Mouse (Mus musculus): ENCODE measurements around the gene Foxo1. TPM values are rescaled to one million over a fixed set of nuclear protein-coding genes. Genes with fewer than 3 reads are reported as not detected.

The Foxo1 gene
- polyA plus RNA-seq, 1 experiment from 2014 or later: 4.6 TPM

DNA sequence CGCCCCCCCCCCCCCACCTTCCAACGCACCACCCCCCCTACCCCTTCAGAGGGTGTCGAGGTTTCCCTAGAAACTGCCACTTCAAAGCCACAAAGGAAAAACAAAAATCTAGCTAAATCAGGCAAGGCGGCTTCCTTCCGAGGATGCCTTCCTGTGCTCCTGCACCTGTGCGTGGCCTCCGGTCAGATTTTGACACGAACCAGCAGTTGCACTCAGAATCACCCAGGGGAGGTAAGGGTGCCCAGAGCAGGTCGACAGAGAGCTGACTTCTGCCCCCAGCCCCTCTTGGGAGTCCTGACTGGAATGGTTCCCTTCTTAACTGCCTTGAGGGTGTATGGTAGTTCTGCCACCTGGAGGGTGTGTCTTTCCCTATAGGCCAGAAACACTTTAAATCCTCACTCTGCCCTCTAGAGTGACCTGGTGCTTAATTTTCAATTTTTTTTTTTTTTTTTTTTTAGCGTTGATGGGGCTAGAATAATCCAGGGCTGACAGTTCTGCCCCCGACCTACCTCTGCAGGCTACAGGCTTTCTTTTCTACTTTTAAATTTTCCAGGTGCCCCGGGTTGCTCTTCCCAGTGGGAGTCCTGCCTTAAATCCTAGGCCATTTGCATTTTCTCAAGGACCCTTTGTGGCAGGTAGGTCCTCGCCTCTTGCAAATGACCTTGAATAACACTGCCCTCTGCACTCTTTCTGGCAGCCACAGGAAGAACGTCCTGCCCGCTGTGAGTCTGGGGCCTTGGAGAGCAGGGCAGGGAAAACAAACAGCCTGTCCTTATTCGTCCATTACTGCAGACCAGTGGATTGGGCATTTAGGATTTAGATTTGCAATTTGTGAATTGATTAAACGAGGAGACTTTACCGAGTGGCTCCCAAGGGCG is 132.4 kb downstream of the Foxo1 start:
- H3K36me3 ChIP-seq: no peaks in the 10 kb centered on the region
- WGBS: 3% methylated on average over 19 of the region's 19 CpGs
- peaks cover 23% of the 10 kb centered on the region for H3K27me3 ChIP-seq (ENCODE audit: low read depth, poor library complexity, severe bottlenecking)
- DNase-seq (ENCODE audit: low spot score): no peak
- H3K4me1 ChIP-seq: peaks cover 50% of the 10 kb centered on the region
- peak overlapping the region; percentile 48 for H3K4me3 ChIP-seq
- no peaks in the 10 kb centered on the region for H3K9me3 ChIP-seq (replicated peaks)
- H3K27ac ChIP-seq: peak overlapping the region; percentile 81

DNA sequence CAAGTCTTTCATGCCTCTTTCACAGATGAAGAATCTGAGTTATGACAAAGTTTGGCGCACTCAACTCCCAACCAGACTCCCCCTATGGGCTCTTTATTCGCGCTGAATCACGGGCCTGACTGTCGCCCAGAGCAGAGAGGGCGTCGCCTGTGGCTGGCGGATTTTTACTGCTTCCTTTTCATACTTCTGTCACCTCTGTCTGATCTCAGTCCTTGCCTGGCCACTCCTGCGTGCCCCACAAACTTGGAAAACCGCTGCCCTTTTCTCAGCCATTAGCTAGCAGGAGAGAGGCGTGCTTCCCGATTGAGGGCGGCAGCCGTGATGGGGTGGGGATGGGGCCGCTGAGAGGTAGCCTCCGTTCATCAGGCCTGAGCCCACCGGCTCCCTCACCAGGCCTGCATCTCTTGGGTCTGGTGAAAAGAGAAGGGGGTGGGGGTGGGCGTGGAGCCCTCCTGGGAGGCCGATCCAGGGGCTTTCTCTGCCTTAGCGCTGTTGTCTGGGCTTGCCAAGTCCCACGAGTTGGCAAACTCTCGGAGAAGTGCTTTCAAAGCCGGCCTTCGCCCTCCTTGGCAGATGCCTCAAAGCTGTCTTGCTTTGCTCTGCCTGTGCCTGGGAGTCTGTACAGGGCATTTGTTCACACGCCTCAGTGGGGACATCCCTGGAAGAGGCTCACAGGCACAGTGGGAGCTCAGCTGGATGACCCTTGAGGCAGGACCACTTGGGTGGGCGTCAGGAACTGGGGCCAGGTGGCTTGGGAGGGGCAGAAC is 133.2 kb downstream of the Foxo1 start:
- H3K4me1 ChIP-seq: peaks cover 44% of the 10 kb centered on the region
- H3K27ac ChIP-seq: peak overlapping the region; percentile 81
- peak overlapping the region; percentile 48 for H3K4me3 ChIP-seq
- H3K27me3 ChIP-seq (ENCODE audit: low read depth, poor library complexity, severe bottlenecking): peaks cover 23% of the 10 kb centered on the region
- no peaks in the 10 kb centered on the region for H3K36me3 ChIP-seq
- H3K9me3 ChIP-seq (replicated peaks): no peaks in the 10 kb centered on the region
- peak; percentile 66 for DNase-seq (ENCODE audit: low spot score)
- 2% methylated on average over 26 of the region's 26 CpGs for WGBS

Other genes starting within 250 kb of the Foxo1 start
- gene Maml3, start 163.3 kb upstream of the Foxo1 start, polyA plus RNA-seq (2016; fragmentation: Nextera tagmentation; extraction: Ambion mirVana): 4.3 and 4.7 TPM in 2 replicates

All from limb, embryonic 10.5 days (tissue).